Mouse (Mus musculus) kidney, postnatal 0 days (tissue): Measurements from ENCODE around the gene Tsr3. TPM values are rescaled to one million over a fixed set of nuclear protein-coding genes. Genes with fewer than 3 reads are reported as not detected.

Experiments
- ATAC-seq: fragments of 200-750 bp; cut with Nextera tagmentation; replicated peaks from 2 replicates; pipeline ENCODE4 v1.8.0; 2017; ENCODE audit warnings: low read depth, moderate number of reproducible peaks, moderate TSS enrichment, moderate library complexity; ENCODE audit not compliant: low FRiP score
- DNase-seq: peaks from one replicate; pipeline ENCODE4 v3.0.0-alpha.2; 2016; ENCODE audit warnings: low spot score
- H3K27ac ChIP-seq: fragments of 300-500 bp; sonication (generic); 2 replicates; pipeline ENCODE4 v1.5.1; 2014; ENCODE audit warnings: mild to moderate bottlenecking
- H3K27me3 ChIP-seq: fragments of 300-500 bp; sonication (generic); 2 replicates; pipeline ENCODE4 v1.6.1; 2014; ENCODE audit warnings: low read length, mixed read lengths; ENCODE audit not compliant: insufficient read depth
- H3K36me3 ChIP-seq: fragments of 300-500 bp; sonication (generic); 2 replicates; pipeline ENCODE4 v1.6.1; 2014; ENCODE audit warnings: low read length, mixed read lengths; ENCODE audit not compliant: insufficient read depth
- H3K4me1 ChIP-seq: fragments of 300-500 bp; sonication (generic); replicated peaks from 2 replicates; pipeline ENCODE4 v1.6.1; 2014; ENCODE audit warnings: antibody characterized with exemption, low read length, mixed read lengths; ENCODE audit not compliant: insufficient read depth
- H3K4me2 ChIP-seq: fragments of 300-500 bp; sonication (generic); 2 replicates; pipeline ENCODE4 v1.6.1; 2014; ENCODE audit warnings: mild to moderate bottlenecking, low read length, moderate library complexity, mixed read lengths
- H3K4me3 ChIP-seq: fragments of 300-500 bp; sonication (generic); replicated peaks from 2 replicates; pipeline ENCODE4 v1.5.1; 2014; ENCODE audit warnings: low read depth, low read length
- H3K9ac ChIP-seq: fragments of 300-500 bp; sonication (generic); 2 replicates; pipeline ENCODE4 v1.6.1; 2014; ENCODE audit warnings: low read depth, low read length
- H3K9me3 ChIP-seq: fragments of 300-500 bp; sonication (generic); replicated peaks from 2 replicates; pipeline ENCODE4 v1.6.1; 2016; ENCODE audit warnings: low read length, inconsistent platforms, mixed read lengths
- CTCF ChIP-seq: IDR thresholded peaks from 2 replicates; pipeline ENCODE4 v1.5.1; 2016; ENCODE audit warnings: antibody characterized with exemption, low read depth, mild to moderate bottlenecking, moderate library complexity
- WGBS: fragments of 180-500 bp; shearing (Covaris S2); extraction: QIAGEN DNeasy Blood & Tissue Kit; methylation state at CpG from one replicate; pipeline ENCODE4 v1.1.7; 2014; 5-methylcytosine and 5-hydroxymethylcytosine counted together
- polyA plus RNA-seq: library from polyadenylated mRNA; unstranded; fragments of >200 nt; fragmentation: Nextera tagmentation; extraction: Ambion mirVana; gene quantifications from 2 replicates; pipeline ENCODE4 v1.2.1, GENCODE M21; 2015

The Tsr3 gene
- polyA plus RNA-seq, 1 experiment from 2014 or later = 52.3 TPM

- 85% methylated on average over 9 of the region's 9 CpGs for WGBS
Measured at GRCm38 (mm10) chr17:25235635-25236034, 4.3 kb upstream of the Tsr3 start.

GRCm38 (mm10) chr17:25243131-25243780 lies 3.3 kb downstream of the Tsr3 start:
- DNase-seq (no peak), ATAC-seq (no peak)
- no peaks in the 10 kb centered on the region for H3K9me3 ChIP-seq
- peak; percentile 40; the same call in 1 of the 2 replicates for TF ChIP-seq CTCF
- H3K9ac ChIP-seq = no peak overlapping the region
- H3K27ac ChIP-seq = no peak overlapping the region
- H3K36me3 ChIP-seq = peaks cover 17% of the 10 kb centered on the region
- H3K4me1 ChIP-seq = peaks cover 11% of the 10 kb centered on the region
- H3K4me2 ChIP-seq = no peak overlapping the region
- 87% methylated on average over 11 of the region's 11 CpGs for WGBS
- H3K27me3 ChIP-seq = no peaks in the 10 kb centered on the region
- no peak overlapping the region for H3K4me3 ChIP-seq

More at GRCm38 (mm10) chr17:25235635-25236034, 4.3 kb upstream of the Tsr3 start:
- H3K9me3 ChIP-seq = no peaks in the 10 kb centered on the region
- no peak for TF ChIP-seq CTCF
- H3K9ac ChIP-seq = no peak overlapping the region
- H3K4me2 ChIP-seq = no peak overlapping the region
- no peaks in the 10 kb centered on the region for H3K27me3 ChIP-seq
- H3K4me1 ChIP-seq = peaks cover 6% of the 10 kb centered on the region; the same call in 1 of the 2 replicates
- DNase-seq (no peak), ATAC-seq (no peak)
- H3K4me3 ChIP-seq = no peak overlapping the region
- no peak overlapping the region for H3K27ac ChIP-seq
- H3K36me3 ChIP-seq = peaks cover 14% of the 10 kb centered on the region

GRCm38 (mm10) chr17:25244239-25244638 lies 4.3 kb downstream of the Tsr3 start:
- Histone ChIP-seq H3K9me3 (no peaks in the 10 kb centered on the region), H3K4me3 (no peak overlapping the region), H3K27ac (no peak overlapping the region), H3K4me1 (peaks cover 8% of the 10 kb centered on the region), H3K9ac (no peak overlapping the region), H3K27me3 (no peaks in the 10 kb centered on the region), H3K36me3 (peaks cover 17% of the 10 kb centered on the region), H3K4me2 (no peak overlapping the region)
- TF ChIP-seq CTCF = no peak
- no peak for ATAC-seq
- no peak for DNase-seq
- WGBS = 75% methylated on average over 16 of the region's 16 CpGs

- 0 out of 2 replicates have a peak, but pooled peaks cover 2% of the 10 kb centered on the region for H3K27me3 ChIP-seq
- 77% methylated on average over 18 of the region's 18 CpGs for WGBS
- H3K9ac ChIP-seq = no peak overlapping the region
Measured at GRCm38 (mm10) chr17:25248033-25248750, 8.2 kb downstream of the Tsr3 start.

GRCm38 (mm10) chr17:25250181-25250835 lies 10.3 kb downstream of the Tsr3 start:
- WGBS = 64% methylated on average over 8 of the region's 8 CpGs
- no peak overlapping the region for H3K27ac ChIP-seq
- ATAC-seq (no peak), DNase-seq (no peak)
- no peaks in the 10 kb centered on the region for H3K9me3 ChIP-seq
- no peak for TF ChIP-seq CTCF
- no peak overlapping the region for H3K4me3 ChIP-seq
- H3K36me3 ChIP-seq = no peaks in the 10 kb centered on the region
- H3K4me1 ChIP-seq = no peaks in the 10 kb centered on the region
- no peak overlapping the region for H3K9ac ChIP-seq
- H3K4me2 ChIP-seq = no peak overlapping the region
- peaks cover 8% of the 10 kb centered on the region; the same call in 1 of the 2 replicates for H3K27me3 ChIP-seq

More at GRCm38 (mm10) chr17:25248033-25248750, 8.2 kb downstream of the Tsr3 start:
- no peak for TF ChIP-seq CTCF
- Histone ChIP-seq H3K4me1 (no peaks in the 10 kb centered on the region), H3K36me3 (peaks cover 5% of the 10 kb centered on the region; the same call in 1 of the 2 replicates), H3K4me2 (no peak overlapping the region), H3K4me3 (no peak overlapping the region), H3K27ac (no peak overlapping the region), H3K9me3 (no peaks in the 10 kb centered on the region)
- DNase-seq (no peak), ATAC-seq (no peak)

GRCm38 (mm10) chr17:25252643-25253042 lies 12.7 kb downstream of the Tsr3 start:
- ATAC-seq (no peak), DNase-seq (no peak)
- peaks cover 10% of the 10 kb centered on the region; the same call in 1 of the 2 replicates for H3K4me1 ChIP-seq
- 48% methylated on average over 3 of the region's 3 CpGs for WGBS
- peaks cover 8% of the 10 kb centered on the region; the same call in 1 of the 2 replicates for H3K27me3 ChIP-seq
- H3K4me2 ChIP-seq = no peak overlapping the region
- H3K27ac ChIP-seq = no peak overlapping the region
- no peak overlapping the region for H3K9ac ChIP-seq
- H3K9me3 ChIP-seq = no peaks in the 10 kb centered on the region
- H3K36me3 ChIP-seq = no peaks in the 10 kb centered on the region
- no peak overlapping the region for H3K4me3 ChIP-seq
- no peak for TF ChIP-seq CTCF
